Mouse (Mus musculus): Measurements from ENCODE around the gene Gast. TPM values are rescaled to one million over a fixed set of nuclear protein-coding genes. Genes with fewer than 3 reads are reported as not detected.
"Not testable (repeated sequence)": the region's sequence is repeated elsewhere in the genome, so short reads cannot be mapped to it uniquely, and the experiment has no call there.

Gast gene
- total RNA-seq, 1 experiment from 2014 or later: not detected

GRCm38 (mm10) chr11:100355972-100356818, 22.0 kb downstream of the Gast start, which contains the start of gene Hap1:
Gene Hap1, minus strand, starts transcription at chr11:100356128.
- ATAC-seq (ENCODE audit: extremely low read depth, insufficient number of reproducible peaks, low FRiP score, poor library complexity, severe bottlenecking): peak; percentile 30; the same call in 1 of the 2 replicates

GRCm38 (mm10) chr11:100356819-100357211, 22.6 kb downstream of the Gast start:
- no peak for ATAC-seq (ENCODE audit: extremely low read depth, insufficient number of reproducible peaks, low FRiP score, poor library complexity, severe bottlenecking)

GRCm38 (mm10) chr11:100357408-100357807, 23.2 kb downstream of the Gast start:
- ATAC-seq (ENCODE audit: extremely low read depth, insufficient number of reproducible peaks, low FRiP score, poor library complexity, severe bottlenecking): no peak

GRCm38 (mm10) chr11:100360175-100360574, 26.0 kb downstream of the Gast start:
- no peak for ATAC-seq (ENCODE audit: extremely low read depth, insufficient number of reproducible peaks, low FRiP score, poor library complexity, severe bottlenecking)

- ATAC-seq (ENCODE audit: extremely low read depth, insufficient number of reproducible peaks, low FRiP score, poor library complexity, severe bottlenecking): not testable (repeated sequence)
Observed at GRCm38 (mm10) chr11:100361059-100361458, 26.9 kb downstream of the Gast start.

GRCm38 (mm10) chr11:100362209-100362978, 28.2 kb downstream of the Gast start:
- peak; percentile 63 for ATAC-seq (ENCODE audit: extremely low read depth, insufficient number of reproducible peaks, low FRiP score, poor library complexity, severe bottlenecking)

GRCm38 (mm10) chr11:100362979-100363562, 28.9 kb downstream of the Gast start:
- ATAC-seq (ENCODE audit: extremely low read depth, insufficient number of reproducible peaks, low FRiP score, poor library complexity, severe bottlenecking): peak; percentile 17; the same call in 1 of the 2 replicates

- ATAC-seq (ENCODE audit: extremely low read depth, insufficient number of reproducible peaks, low FRiP score, poor library complexity, severe bottlenecking): no peak
Observed at GRCm38 (mm10) chr11:100369145-100369544, 34.9 kb downstream of the Gast start.

- no peak for ATAC-seq (ENCODE audit: extremely low read depth, insufficient number of reproducible peaks, low FRiP score, poor library complexity, severe bottlenecking)
Observed at GRCm38 (mm10) chr11:100369822-100370221, 35.6 kb downstream of the Gast start.

- ATAC-seq (ENCODE audit: extremely low read depth, insufficient number of reproducible peaks, low FRiP score, poor library complexity, severe bottlenecking): no peak
Observed at GRCm38 (mm10) chr11:100371981-100372558, 37.9 kb downstream of the Gast start.

GRCm38 (mm10) chr11:100375127-100375526, 40.9 kb downstream of the Gast start:
- no peak for ATAC-seq (ENCODE audit: extremely low read depth, insufficient number of reproducible peaks, low FRiP score, poor library complexity, severe bottlenecking)

- no peak for ATAC-seq (ENCODE audit: extremely low read depth, insufficient number of reproducible peaks, low FRiP score, poor library complexity, severe bottlenecking)
Observed at GRCm38 (mm10) chr11:100376005-100376404, 41.8 kb downstream of the Gast start.

GRCm38 (mm10) chr11:100376746-100377389, 42.7 kb downstream of the Gast start:
- ATAC-seq (ENCODE audit: extremely low read depth, insufficient number of reproducible peaks, low FRiP score, poor library complexity, severe bottlenecking): no peak

GRCm38 (mm10) chr11:100377989-100378388, 43.8 kb downstream of the Gast start:
- no peak for ATAC-seq (ENCODE audit: extremely low read depth, insufficient number of reproducible peaks, low FRiP score, poor library complexity, severe bottlenecking)

- no peak for ATAC-seq (ENCODE audit: extremely low read depth, insufficient number of reproducible peaks, low FRiP score, poor library complexity, severe bottlenecking)
Observed at GRCm38 (mm10) chr11:100378446-100378845, 44.2 kb downstream of the Gast start.

- no peak for ATAC-seq (ENCODE audit: extremely low read depth, insufficient number of reproducible peaks, low FRiP score, poor library complexity, severe bottlenecking)
Observed at GRCm38 (mm10) chr11:100379311-100379710, 45.1 kb downstream of the Gast start.

GRCm38 (mm10) chr11:100382682-100383081, 48.5 kb downstream of the Gast start:
- ATAC-seq (ENCODE audit: extremely low read depth, insufficient number of reproducible peaks, low FRiP score, poor library complexity, severe bottlenecking): no peak

GRCm38 (mm10) chr11:100385016-100385415, 50.8 kb downstream of the Gast start:
- no peak for ATAC-seq (ENCODE audit: extremely low read depth, insufficient number of reproducible peaks, low FRiP score, poor library complexity, severe bottlenecking)

GRCm38 (mm10) chr11:100386586-100386985, 52.4 kb downstream of the Gast start:
- no peak for ATAC-seq (ENCODE audit: extremely low read depth, insufficient number of reproducible peaks, low FRiP score, poor library complexity, severe bottlenecking)

Data from neutrophil, adult 5-6 weeks (primary cell).